Mouse (Mus musculus) stomach, embryonic 14.5 days (tissue): ENCODE results near the gene Adamts14. TPM values are rescaled to one million over a fixed set of nuclear protein-coding genes. Genes with fewer than 3 reads are reported as not detected.

ENCODE experiments used
- ATAC-seq: fragments of 200-750 bp; cut with Nextera tagmentation; 2 replicates; pipeline ENCODE4 v1.8.0; 2017; ENCODE audit warnings: low read depth, moderate TSS enrichment; ENCODE audit not compliant: insufficient number of reproducible peaks, insufficient read depth, low FRiP score
- H3K27ac ChIP-seq: fragments of 300-500 bp; sonication (generic); 2 replicates; pipeline ENCODE4 v1.5.1; 2014; ENCODE audit warnings: mild to moderate bottlenecking, low read length, moderate library complexity, mixed read lengths
- H3K27me3 ChIP-seq: fragments of 300-500 bp; sonication (generic); 2 replicates; pipeline ENCODE4 v1.6.1; 2014; ENCODE audit warnings: low read length, control low read depth, mixed read lengths; ENCODE audit not compliant: control insufficient read depth, insufficient read depth
- H3K36me3 ChIP-seq: fragments of 300-500 bp; sonication (generic); 2 replicates; pipeline ENCODE4 v1.6.1; 2014; ENCODE audit warnings: mild to moderate bottlenecking, control low read depth, low read length, moderate library complexity, mixed read lengths; ENCODE audit not compliant: control insufficient read depth, insufficient read depth
- H3K4me1 ChIP-seq: fragments of 300-500 bp; sonication (generic); 2 replicates; pipeline ENCODE4 v1.6.1; 2014; ENCODE audit warnings: low read length, control low read depth, mixed read lengths; ENCODE audit not compliant: control insufficient read depth, insufficient read depth
- H3K4me2 ChIP-seq: fragments of 300-500 bp; sonication (generic); replicated peaks from 2 replicates; pipeline ENCODE4 v1.6.1; 2014; ENCODE audit warnings: low read depth, low read length, control low read depth
- H3K4me3 ChIP-seq: fragments of 300-500 bp; sonication (generic); 2 replicates; pipeline ENCODE4 v1.5.1; 2014; ENCODE audit warnings: low read depth, low read length, control low read depth
- H3K9ac ChIP-seq: fragments of 300-500 bp; sonication (generic); replicated peaks from 2 replicates; pipeline ENCODE4 v1.6.1; 2014; ENCODE audit warnings: low read depth, mild to moderate bottlenecking, control low read depth, low read length, moderate library complexity, mixed read lengths
- H3K9me3 ChIP-seq: fragments of 300-500 bp; sonication (generic); 2 replicates; pipeline ENCODE4 v1.6.1; 2016; ENCODE audit warnings: low read depth, low read length, control low read depth; ENCODE audit not compliant: control insufficient read depth
- WGBS: fragments of 180-500 bp; shearing (Covaris S2); extraction: QIAGEN DNeasy Blood & Tissue Kit; methylation state at CpG from one replicate; pipeline ENCODE4 v1.1.7; 2014; 5-methylcytosine and 5-hydroxymethylcytosine counted together
- polyA plus RNA-seq: library from polyadenylated mRNA; unstranded; fragments of >200 nt; fragmentation: Nextera tagmentation; extraction: Ambion mirVana; gene quantifications from 2 replicates; pipeline ENCODE4 v1.2.1, GENCODE M21; 2014

Gene Adamts14
- polyA plus RNA-seq, 1 experiment from 2014 or later, result 1.4 TPM

DNA sequence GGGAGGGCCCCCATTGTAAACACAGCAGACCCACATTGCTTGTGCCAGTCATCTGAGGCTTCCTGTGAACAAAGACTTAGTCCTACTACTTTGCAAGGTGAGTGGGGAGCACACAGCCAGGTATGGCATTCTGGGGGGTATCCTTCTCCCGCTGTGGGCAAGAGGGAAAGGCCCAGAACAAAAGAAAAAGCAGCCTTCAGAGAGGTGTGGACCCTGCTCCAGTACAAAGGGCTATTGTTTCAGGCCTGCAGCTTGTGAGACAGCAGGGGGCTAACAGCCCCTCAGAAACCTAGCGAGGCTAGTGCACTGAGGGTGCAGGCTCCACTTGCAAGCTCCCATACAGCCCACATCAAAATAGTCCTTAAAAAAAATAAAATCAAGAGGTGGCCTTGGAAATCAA lies 23.3 kb downstream of the Adamts14 start:
- no peak overlapping the region for H3K9ac ChIP-seq
- H3K4me2 ChIP-seq, result no peak overlapping the region
- WGBS, result 63% methylated on average over 2 of the region's 2 CpGs
- H3K27ac ChIP-seq, result no peak overlapping the region
- no peaks in the 10 kb centered on the region for H3K36me3 ChIP-seq
- no peaks in the 10 kb centered on the region for H3K4me1 ChIP-seq
- H3K4me3 ChIP-seq, result no peak overlapping the region
- no peak for ATAC-seq
- no peaks in the 10 kb centered on the region for H3K9me3 ChIP-seq
- H3K27me3 ChIP-seq, result no peaks in the 10 kb centered on the region

- H3K9me3 ChIP-seq, result no peaks in the 10 kb centered on the region
- H3K9ac ChIP-seq, result no peak overlapping the region
- no peak overlapping the region for H3K27ac ChIP-seq
- no peaks in the 10 kb centered on the region for H3K27me3 ChIP-seq
- no peak for ATAC-seq
- no peak overlapping the region for H3K4me3 ChIP-seq
- no peaks in the 10 kb centered on the region for H3K4me1 ChIP-seq
- H3K36me3 ChIP-seq, result no peaks in the 10 kb centered on the region
- no peak overlapping the region for H3K4me2 ChIP-seq
- 66% methylated on average over 13 of the region's 13 CpGs for WGBS
Observed at GRCm38 (mm10) chr10:61248596-61249114, 24.6 kb downstream of the Adamts14 start.

DNA sequence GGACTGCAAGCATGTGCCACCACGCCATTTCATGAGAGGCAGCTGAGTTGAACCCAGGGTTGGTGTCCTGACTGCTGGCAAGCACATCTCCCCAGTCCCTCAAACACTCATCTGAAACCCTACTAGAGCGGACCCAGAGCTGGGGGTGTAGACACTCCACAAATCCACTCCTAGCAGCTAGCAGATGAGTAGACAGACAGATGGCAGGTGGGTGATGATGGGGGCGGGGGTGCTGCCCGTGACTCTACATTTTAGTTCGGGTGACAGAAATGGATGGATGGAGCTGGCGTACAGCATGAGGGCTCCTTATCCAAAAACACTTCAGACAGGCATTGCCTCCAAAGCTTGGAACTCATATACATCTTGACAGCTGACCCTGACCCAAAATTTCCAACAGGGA lies 26.9 kb downstream of the Adamts14 start:
- H3K27ac ChIP-seq, result no peak overlapping the region

DNA sequence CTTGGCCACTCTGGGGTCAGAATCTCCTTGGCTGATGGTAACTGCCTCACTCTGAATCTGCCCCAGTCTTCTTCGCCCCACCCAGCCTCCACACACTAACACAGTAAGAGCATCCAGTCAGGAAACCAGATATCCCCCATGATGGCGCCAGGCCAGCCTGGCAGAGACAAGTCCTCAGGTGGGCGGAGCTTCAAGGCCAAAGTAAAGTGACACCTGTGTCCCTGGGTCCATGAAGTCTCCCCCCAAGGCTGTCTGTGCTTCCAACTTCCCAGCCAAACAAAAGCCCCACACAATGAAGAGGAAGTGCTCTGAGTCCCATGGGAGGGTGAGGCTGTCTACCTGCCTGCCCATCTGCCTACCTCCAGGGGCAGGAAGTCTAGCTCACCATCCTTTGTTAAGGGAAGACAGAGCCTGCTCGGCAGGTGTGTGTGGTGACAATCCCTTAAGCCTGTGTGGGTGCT lies 31.2 kb downstream of the Adamts14 start:
- no peak overlapping the region for H3K4me3 ChIP-seq
- H3K4me1 ChIP-seq, result peaks cover 5% of the 10 kb centered on the region; the same call in 1 of the 2 replicates
- no peaks in the 10 kb centered on the region for H3K36me3 ChIP-seq
- no peak overlapping the region for H3K4me2 ChIP-seq
- no peak overlapping the region for H3K9ac ChIP-seq
- 58% methylated on average over 4 of the region's 4 CpGs for WGBS
- no peak overlapping the region for H3K27ac ChIP-seq
- H3K9me3 ChIP-seq, result no peaks in the 10 kb centered on the region
- H3K27me3 ChIP-seq, result no peaks in the 10 kb centered on the region
- ATAC-seq, result no peak

More for the DNA sequence above, 26.9 kb downstream of the Adamts14 start:
- Histone ChIP-seq H3K9me3 (no peaks in the 10 kb centered on the region), H3K4me2 (no peak overlapping the region), H3K9ac (no peak overlapping the region), H3K4me1 (no peaks in the 10 kb centered on the region), H3K36me3 (no peaks in the 10 kb centered on the region), H3K4me3 (no peak overlapping the region), H3K27me3 (no peaks in the 10 kb centered on the region)
- no peak for ATAC-seq
- 93% methylated on average over 6 of the region's 6 CpGs for WGBS

DNA sequence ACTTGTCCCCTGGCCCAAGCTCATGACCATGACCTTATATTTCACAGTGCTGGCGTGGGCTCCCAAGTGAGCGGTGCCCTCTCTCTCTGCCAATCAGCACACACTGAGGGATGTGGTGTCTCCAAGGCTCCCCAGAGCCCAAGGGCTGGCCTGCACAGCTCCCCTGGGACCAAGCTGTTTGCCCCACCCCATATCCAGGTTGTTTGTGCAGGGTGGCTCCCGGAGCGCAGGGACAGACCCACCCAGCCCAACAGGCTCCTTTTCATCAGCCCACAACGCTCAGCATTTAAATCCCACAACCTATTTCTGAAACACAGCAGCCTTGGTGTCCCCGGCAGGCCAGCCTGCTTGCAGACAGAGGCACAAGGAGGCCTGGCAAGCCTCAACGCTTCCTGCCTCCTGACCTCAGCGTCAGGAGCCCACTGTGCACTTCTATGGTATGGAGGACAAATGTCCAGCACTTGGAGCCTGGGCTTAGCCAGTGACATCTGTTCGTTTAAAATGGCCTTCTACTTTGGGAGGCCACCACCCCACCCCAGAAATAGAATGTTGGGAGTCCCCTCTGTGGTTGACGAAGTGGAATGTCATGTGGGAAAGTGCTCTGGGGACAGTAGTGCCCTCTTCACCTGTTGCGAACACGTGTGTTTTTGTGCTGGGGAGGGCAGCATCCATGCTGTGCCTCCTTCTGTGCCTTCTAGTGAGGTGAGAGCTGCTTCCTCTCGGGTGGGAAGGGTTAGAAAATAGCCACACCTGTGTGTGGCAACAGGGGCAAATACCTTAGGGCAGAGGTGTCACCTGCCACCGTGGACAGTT lies 32.9 kb downstream of the Adamts14 start:
- H3K36me3 ChIP-seq, result no peaks in the 10 kb centered on the region
- peak; percentile 58; the same call in 1 of the 2 replicates for ATAC-seq
- H3K4me2 ChIP-seq, result no peak overlapping the region
- no peaks in the 10 kb centered on the region for H3K9me3 ChIP-seq
- H3K27ac ChIP-seq, result peak overlapping the region; percentile 39
- H3K4me1 ChIP-seq, result peaks cover 5% of the 10 kb centered on the region; the same call in 1 of the 2 replicates
- H3K4me3 ChIP-seq, result no peak overlapping the region
- H3K27me3 ChIP-seq, result no peaks in the 10 kb centered on the region
- WGBS, result 58% methylated on average over 14 of the region's 14 CpGs
- no peak overlapping the region for H3K9ac ChIP-seq

DNA sequence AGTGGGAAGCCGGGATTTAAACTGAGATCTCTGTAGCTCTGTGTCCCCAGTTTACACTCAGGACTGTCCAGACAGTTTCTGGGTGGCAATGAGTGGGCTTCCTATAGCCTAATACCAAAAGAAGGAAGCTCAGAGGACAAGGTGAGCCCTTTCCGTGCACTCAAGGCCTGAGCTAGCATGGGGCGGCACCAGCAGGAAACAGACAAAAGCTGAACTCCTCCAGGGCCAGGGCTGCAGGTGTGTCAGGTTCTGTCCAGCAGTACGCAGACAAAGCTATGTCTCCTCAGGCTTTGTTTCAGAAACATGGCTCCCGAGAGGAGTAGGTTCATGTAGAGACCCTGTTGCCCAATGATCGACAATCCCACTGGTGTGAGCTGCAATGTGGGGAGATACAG lies 35.9 kb downstream of the Adamts14 start:
- 76% methylated on average over 6 of the region's 6 CpGs for WGBS
- no peaks in the 10 kb centered on the region for H3K27me3 ChIP-seq
- H3K36me3 ChIP-seq, result no peaks in the 10 kb centered on the region
- H3K4me2 ChIP-seq, result no peak overlapping the region
- H3K27ac ChIP-seq, result no peak overlapping the region
- no peak overlapping the region for H3K4me3 ChIP-seq
- no peak for ATAC-seq
- H3K9ac ChIP-seq, result no peak overlapping the region
- H3K4me1 ChIP-seq, result peaks cover 5% of the 10 kb centered on the region; the same call in 1 of the 2 replicates
- no peaks in the 10 kb centered on the region for H3K9me3 ChIP-seq

DNA sequence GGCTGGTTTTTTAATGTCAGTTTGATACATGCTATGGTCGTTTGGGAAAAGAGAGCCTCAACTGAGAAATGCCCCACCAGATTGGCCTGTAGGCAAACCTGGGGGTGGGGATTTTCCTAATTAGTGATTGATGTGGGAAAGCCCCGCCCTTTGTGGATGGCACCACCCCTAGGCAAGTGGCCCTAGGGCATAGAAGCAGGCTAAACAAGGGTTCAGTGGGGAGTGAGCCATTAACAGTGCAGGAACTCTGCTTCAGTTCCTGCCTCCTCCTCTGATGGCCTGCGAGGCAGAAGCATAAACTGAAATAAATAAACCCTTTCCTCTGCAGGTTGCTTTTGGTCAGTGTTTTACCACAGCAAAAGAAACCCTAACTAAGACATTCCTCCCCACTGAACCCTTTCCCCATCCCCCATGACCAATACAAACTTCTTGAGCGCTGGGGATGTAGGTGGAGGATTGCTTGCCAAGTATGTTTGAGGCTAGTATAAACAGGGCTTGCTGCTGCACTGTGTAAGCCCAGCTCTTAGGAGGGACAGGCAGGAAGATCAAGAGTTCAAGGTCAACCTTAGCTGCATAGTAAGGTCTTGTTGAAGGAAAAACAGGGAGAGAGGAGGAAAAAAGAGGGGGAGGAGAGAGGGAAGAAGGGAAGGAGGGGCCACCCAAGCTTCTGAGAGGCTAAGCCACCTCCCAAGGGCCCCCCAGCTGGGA lies 36.4 kb downstream of the Adamts14 start:
- no peaks in the 10 kb centered on the region for H3K9me3 ChIP-seq
- no peaks in the 10 kb centered on the region for H3K36me3 ChIP-seq
- H3K9ac ChIP-seq, result no peak overlapping the region
- no peak overlapping the region for H3K27ac ChIP-seq
- no peaks in the 10 kb centered on the region for H3K27me3 ChIP-seq
- H3K4me3 ChIP-seq, result no peak overlapping the region
- ATAC-seq, result no peak
- H3K4me1 ChIP-seq, result peaks cover 5% of the 10 kb centered on the region; the same call in 1 of the 2 replicates
- WGBS, result 34% methylated on average over 4 of the region's 4 CpGs
- H3K4me2 ChIP-seq, result no peak overlapping the region

DNA sequence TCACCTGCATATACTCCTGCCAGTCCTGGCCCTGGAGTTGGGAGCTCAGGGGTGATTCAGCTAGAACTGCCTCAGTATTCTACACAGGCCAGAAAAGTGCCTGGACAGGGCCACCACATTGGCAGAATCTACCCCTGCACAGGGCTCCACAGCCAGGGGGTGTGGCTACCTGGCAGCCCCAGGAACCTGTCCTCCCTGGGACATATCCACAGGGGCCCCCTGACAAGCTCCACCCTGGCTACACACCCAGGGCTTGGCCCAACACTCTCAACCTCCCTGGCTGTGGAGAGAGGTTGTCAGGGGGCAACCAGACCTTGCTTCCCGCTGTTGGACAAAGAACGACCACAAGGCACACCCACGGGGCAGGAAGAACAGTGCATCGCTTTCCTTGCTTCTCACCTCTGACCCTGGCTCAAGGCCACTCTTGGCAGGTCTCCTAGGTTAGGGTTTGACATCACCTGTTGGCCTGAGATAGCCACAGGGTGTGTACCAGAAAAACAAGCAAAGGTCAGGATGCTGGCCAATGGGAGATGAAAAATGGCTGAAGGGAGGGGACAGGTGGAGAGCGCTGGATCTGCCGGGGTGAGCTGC lies 37.5 kb downstream of the Adamts14 start:
- H3K4me1 ChIP-seq, result peaks cover 5% of the 10 kb centered on the region; the same call in 1 of the 2 replicates
- no peak overlapping the region for H3K27ac ChIP-seq
- H3K27me3 ChIP-seq, result no peaks in the 10 kb centered on the region
- H3K4me2 ChIP-seq, result no peak overlapping the region
- no peaks in the 10 kb centered on the region for H3K36me3 ChIP-seq
- no peak overlapping the region for H3K4me3 ChIP-seq
- no peak overlapping the region for H3K9ac ChIP-seq
- 75% methylated on average over 6 of the region's 6 CpGs for WGBS
- 0 out of 2 replicates have a peak, but pooled peaks have one; percentile 51 for ATAC-seq
- no peaks in the 10 kb centered on the region for H3K9me3 ChIP-seq
